Mouse (Mus musculus): ENCODE data around the gene Fam102a. TPM values are rescaled to one million over a fixed set of nuclear protein-coding genes. Genes with fewer than 3 reads are reported as not detected.

Fam102a gene
- polyA plus RNA-seq, 1 experiment from 2014 or later: 7.0 TPM

DNA sequence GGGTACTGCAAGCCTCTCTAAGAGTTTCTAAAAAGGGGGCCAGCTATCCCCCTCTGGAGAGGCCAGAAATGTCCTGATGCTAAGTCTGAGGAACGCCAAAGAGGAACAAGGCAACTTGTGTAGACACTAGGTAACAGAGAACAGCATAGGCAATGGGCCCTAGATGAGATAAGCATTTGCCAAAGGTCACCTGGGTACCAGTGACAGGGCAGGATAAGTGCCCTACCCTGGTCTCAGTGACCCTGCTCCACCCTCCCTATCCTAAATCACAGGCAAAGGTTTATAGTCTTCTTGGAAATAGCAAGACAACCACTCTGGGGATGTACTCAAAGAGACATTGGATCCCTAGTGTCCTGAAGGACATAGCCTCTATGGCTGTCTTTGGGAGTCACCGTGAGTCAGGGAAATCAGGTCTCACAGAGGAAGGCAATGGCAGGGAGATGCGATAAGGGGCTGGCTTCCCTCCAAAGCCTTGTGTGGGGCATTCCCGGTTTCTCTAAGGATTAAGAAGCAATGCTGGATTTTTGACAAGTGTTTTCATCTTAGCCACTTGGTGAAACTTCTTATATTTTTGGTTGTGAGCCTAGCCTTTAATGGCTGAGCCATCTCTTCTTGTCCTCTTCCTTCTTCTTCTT is 17.8 kb upstream of the Fam102a start:
- no peak overlapping the region for H3K27ac ChIP-seq (replicated peaks)
- no peak for ATAC-seq (ENCODE audit: low FRiP score)
- H3K36me3 ChIP-seq: no peaks in the 10 kb centered on the region
- no peaks in the 10 kb centered on the region for H3K27me3 ChIP-seq (replicated peaks)
- no peak overlapping the region for H3K4me2 ChIP-seq
- H3K4me1 ChIP-seq: no peaks in the 10 kb centered on the region
- no peak overlapping the region for H3K4me3 ChIP-seq (replicated peaks)
- no peaks in the 10 kb centered on the region for H3K9me3 ChIP-seq (replicated peaks)
- WGBS: 93% methylated on average over 4 of the region's 4 CpGs
- no peak overlapping the region for H3K9ac ChIP-seq (replicated peaks)

GRCm38 (mm10) chr2:32520034-32520990 is 14.8 kb upstream of the Fam102a start:
- no peaks in the 10 kb centered on the region for H3K27me3 ChIP-seq (replicated peaks)
- no peaks in the 10 kb centered on the region for H3K4me1 ChIP-seq
- H3K4me3 ChIP-seq (replicated peaks): no peak overlapping the region
- H3K9me3 ChIP-seq (replicated peaks): no peaks in the 10 kb centered on the region
- no peak overlapping the region for H3K4me2 ChIP-seq
- no peak overlapping the region for H3K9ac ChIP-seq (replicated peaks)
- no peak overlapping the region for H3K27ac ChIP-seq (replicated peaks)
- WGBS: 77% methylated on average over 8 of the region's 8 CpGs
- ATAC-seq (ENCODE audit: low FRiP score): no peak
- H3K36me3 ChIP-seq: no peaks in the 10 kb centered on the region

DNA sequence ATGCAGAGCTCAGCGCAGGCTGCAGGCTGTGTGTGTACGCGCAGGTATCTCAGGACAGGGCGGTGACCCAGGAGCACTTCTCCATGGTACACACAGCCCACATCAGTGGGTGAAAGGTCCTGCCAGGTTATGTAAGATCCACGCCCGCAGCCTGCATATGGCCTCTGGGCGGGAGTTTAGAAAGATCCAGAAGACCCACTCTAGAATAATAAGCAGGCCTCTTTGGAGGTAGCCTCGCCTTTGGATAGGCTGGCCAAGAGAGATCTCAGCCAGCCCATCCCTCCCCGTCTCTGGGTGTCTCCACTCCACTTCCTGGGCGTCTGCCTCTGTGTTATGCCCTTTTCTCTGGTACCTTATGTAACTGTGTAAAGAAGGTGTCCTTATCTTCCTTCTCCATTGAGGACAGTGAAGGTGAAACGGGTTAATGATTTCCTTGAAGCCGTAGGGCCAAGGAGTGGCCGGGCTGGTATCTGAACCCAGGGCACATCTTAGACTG is 10.5 kb upstream of the Fam102a start:
- Histone ChIP-seq H3K4me3 (replicated peaks) (no peak overlapping the region), H3K4me1 (no peaks in the 10 kb centered on the region), H3K4me2 (no peak overlapping the region), H3K27me3 (replicated peaks) (no peaks in the 10 kb centered on the region), H3K36me3 (no peaks in the 10 kb centered on the region), H3K9ac (replicated peaks) (no peak overlapping the region), H3K9me3 (replicated peaks) (no peaks in the 10 kb centered on the region), H3K27ac (replicated peaks) (no peak overlapping the region)
- ATAC-seq (ENCODE audit: low FRiP score): no peak
- 92% methylated on average over 13 of the region's 13 CpGs for WGBS

- no peak overlapping the region for H3K4me3 ChIP-seq (replicated peaks)
- ATAC-seq (ENCODE audit: low FRiP score): no peak
- no peaks in the 10 kb centered on the region for H3K4me1 ChIP-seq
- no peak overlapping the region for H3K4me2 ChIP-seq
- H3K9ac ChIP-seq (replicated peaks): no peak overlapping the region
- H3K9me3 ChIP-seq (replicated peaks): no peaks in the 10 kb centered on the region
- H3K27ac ChIP-seq (replicated peaks): no peak overlapping the region
- H3K36me3 ChIP-seq: no peaks in the 10 kb centered on the region
- 83% methylated on average over 12 of the region's 12 CpGs for WGBS
- no peaks in the 10 kb centered on the region for H3K27me3 ChIP-seq (replicated peaks)
Observed at GRCm38 (mm10) chr2:32525816-32526215, 9.3 kb upstream of the Fam102a start.

GRCm38 (mm10) chr2:32527468-32527966 is 7.6 kb upstream of the Fam102a start:
- Histone ChIP-seq H3K27me3 (replicated peaks) (no peaks in the 10 kb centered on the region), H3K36me3 (no peaks in the 10 kb centered on the region), H3K4me1 (no peaks in the 10 kb centered on the region), H3K4me2 (no peak overlapping the region), H3K4me3 (replicated peaks) (no peak overlapping the region), H3K27ac (replicated peaks) (no peak overlapping the region), H3K9ac (replicated peaks) (no peak overlapping the region), H3K9me3 (replicated peaks) (no peaks in the 10 kb centered on the region)
- ATAC-seq (ENCODE audit: low FRiP score): no peak
- WGBS: 87% methylated on average over 14 of the region's 14 CpGs

DNA sequence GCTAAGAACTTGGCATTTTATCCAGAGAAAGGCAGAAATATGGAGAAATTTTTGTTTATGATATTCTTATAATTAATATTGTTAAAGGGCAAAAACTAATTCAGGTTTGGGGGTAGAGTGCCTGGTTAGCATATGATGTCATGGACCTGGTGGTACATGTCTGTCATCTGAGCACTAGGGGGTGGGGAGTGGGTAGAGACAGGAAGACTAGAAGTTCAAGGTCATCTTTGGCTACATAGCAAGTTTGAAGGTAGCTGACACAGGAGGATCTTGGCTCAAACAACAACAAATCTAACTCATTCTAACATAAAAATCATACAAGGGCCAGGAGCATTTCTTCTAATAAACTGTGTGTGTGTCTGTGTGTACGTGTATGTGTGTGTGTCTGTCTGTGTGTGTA is 6.8 kb upstream of the Fam102a start:
- Histone ChIP-seq H3K4me2 (no peak overlapping the region), H3K4me1 (no peaks in the 10 kb centered on the region), H3K4me3 (replicated peaks) (no peak overlapping the region), H3K9me3 (replicated peaks) (no peaks in the 10 kb centered on the region), H3K27ac (replicated peaks) (no peak overlapping the region), H3K36me3 (no peaks in the 10 kb centered on the region), H3K27me3 (replicated peaks) (no peaks in the 10 kb centered on the region), H3K9ac (replicated peaks) (no peak overlapping the region)
- ATAC-seq (ENCODE audit: low FRiP score): no peak
- WGBS: 83% methylated on average over 1 of the region's 1 CpGs

- Histone ChIP-seq H3K9me3 (replicated peaks) (no peaks in the 10 kb centered on the region), H3K4me1 (peaks cover 10% of the 10 kb centered on the region), H3K4me3 (replicated peaks) (no peak overlapping the region), H3K4me2 (no peak overlapping the region), H3K9ac (replicated peaks) (no peak overlapping the region), H3K36me3 (no peaks in the 10 kb centered on the region), H3K27me3 (replicated peaks) (no peaks in the 10 kb centered on the region), H3K27ac (replicated peaks) (no peak overlapping the region)
- ATAC-seq (ENCODE audit: low FRiP score): no peak
- 73% methylated on average over 2 of the region's 2 CpGs for WGBS
Observed at GRCm38 (mm10) chr2:32530479-32530878, 4.7 kb upstream of the Fam102a start.

GRCm38 (mm10) chr2:32533163-32533562 is 2.0 kb upstream of the Fam102a start:
- no peak overlapping the region for H3K4me3 ChIP-seq (replicated peaks)
- no peaks in the 10 kb centered on the region for H3K27me3 ChIP-seq (replicated peaks)
- no peaks in the 10 kb centered on the region for H3K9me3 ChIP-seq (replicated peaks)
- no peaks in the 10 kb centered on the region for H3K36me3 ChIP-seq
- H3K4me1 ChIP-seq: peaks cover 33% of the 10 kb centered on the region
- H3K9ac ChIP-seq (replicated peaks): 0 out of 2 replicates have a peak overlapping the region, but pooled peaks have one; percentile 0
- no peak for ATAC-seq (ENCODE audit: low FRiP score)
- 97% methylated on average over 2 of the region's 2 CpGs for WGBS
- H3K4me2 ChIP-seq: no peak overlapping the region
- no peak overlapping the region for H3K27ac ChIP-seq (replicated peaks)

GRCm38 (mm10) chr2:32534061-32534732 is 935 bp upstream of the Fam102a start:
- peak overlapping the region; percentile 74 for H3K4me2 ChIP-seq
- H3K9ac ChIP-seq (replicated peaks): peak overlapping the region; percentile 42
- H3K27me3 ChIP-seq (replicated peaks): no peaks in the 10 kb centered on the region
- ATAC-seq (ENCODE audit: low FRiP score): no peak
- H3K4me1 ChIP-seq: peaks cover 43% of the 10 kb centered on the region
- no peaks in the 10 kb centered on the region for H3K9me3 ChIP-seq (replicated peaks)
- WGBS: 13% methylated on average over 13 of the region's 13 CpGs
- no peaks in the 10 kb centered on the region for H3K36me3 ChIP-seq
- peak overlapping the region; percentile 73 for H3K27ac ChIP-seq (replicated peaks)
- peak overlapping the region; percentile 94 for H3K4me3 ChIP-seq (replicated peaks)

DNA sequence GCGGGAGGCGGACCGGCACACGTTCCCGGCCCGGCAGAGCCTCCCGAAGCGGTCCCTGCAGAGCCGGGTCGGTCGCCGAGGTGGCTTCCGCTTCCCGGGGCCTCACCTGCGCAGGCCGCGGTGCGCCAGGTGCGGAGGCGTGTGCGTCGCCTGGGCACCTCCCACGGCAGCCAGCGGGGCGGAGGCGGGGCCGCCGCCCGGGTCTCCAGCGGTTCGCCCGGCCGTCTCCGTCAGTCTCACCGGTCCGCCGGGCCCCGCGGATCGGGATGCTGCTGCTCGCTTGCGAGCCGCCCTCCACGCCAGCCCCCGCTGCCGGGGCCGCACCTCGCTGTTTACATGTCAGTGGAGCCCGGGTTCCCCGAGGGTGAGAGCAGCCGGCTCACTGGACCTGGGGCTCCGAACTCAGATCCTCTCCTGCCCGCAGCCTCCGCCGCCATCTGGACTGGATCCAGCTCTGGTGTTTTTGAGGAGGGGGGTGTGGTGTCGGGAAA is 414 bp downstream of the Fam102a start:
- Histone ChIP-seq H3K27me3 (replicated peaks) (no peaks in the 10 kb centered on the region), H3K36me3 (no peaks in the 10 kb centered on the region), H3K4me2 (peak overlapping the region; percentile 74), H3K9ac (replicated peaks) (peak overlapping the region; percentile 94), H3K4me1 (peaks cover 57% of the 10 kb centered on the region), H3K4me3 (replicated peaks) (peak overlapping the region; percentile 94), H3K27ac (replicated peaks) (peak overlapping the region; percentile 97), H3K9me3 (replicated peaks) (no peaks in the 10 kb centered on the region)
- under 1% methylated on average over 48 of the region's 56 CpGs for WGBS
- peak; percentile 65 for ATAC-seq (ENCODE audit: low FRiP score)

DNA sequence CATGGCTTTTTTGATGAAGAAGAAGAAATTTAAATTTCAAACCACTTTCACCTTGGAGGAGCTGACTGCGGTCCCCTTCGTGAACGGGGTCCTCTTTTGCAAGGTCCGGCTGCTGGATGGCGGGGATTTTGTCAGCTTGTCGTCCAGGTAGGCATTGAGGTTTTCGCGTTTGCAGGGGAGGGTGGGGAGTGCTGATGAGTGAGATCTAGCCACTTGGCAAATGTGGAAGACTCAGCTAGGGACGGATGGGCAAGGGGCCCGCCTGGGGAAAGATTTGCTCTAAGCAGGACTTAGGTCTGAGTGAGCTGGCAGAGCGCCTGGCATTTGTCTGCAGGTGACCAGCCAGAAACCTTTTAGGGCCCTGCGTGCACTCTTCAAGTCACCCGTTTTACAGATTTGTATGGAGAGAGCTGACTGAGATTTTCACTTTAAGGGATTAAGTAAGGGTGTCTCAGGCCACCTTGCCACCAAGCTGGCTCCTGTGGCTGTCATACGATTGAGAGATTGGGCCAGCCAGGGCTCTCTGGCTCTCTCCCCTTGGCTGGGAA is 1.0 kb downstream of the Fam102a start:
- Histone ChIP-seq H3K27me3 (replicated peaks) (no peaks in the 10 kb centered on the region), H3K36me3 (no peaks in the 10 kb centered on the region), H3K4me1 (peaks cover 62% of the 10 kb centered on the region), H3K9ac (replicated peaks) (peak overlapping the region; percentile 94), H3K4me3 (replicated peaks) (peak overlapping the region; percentile 94), H3K27ac (replicated peaks) (peak overlapping the region; percentile 97), H3K4me2 (peak overlapping the region; percentile 74), H3K9me3 (replicated peaks) (no peaks in the 10 kb centered on the region)
- ATAC-seq (ENCODE audit: low FRiP score): no peak
- WGBS: under 1% methylated on average over 14 of the region's 14 CpGs
